Mouse (Mus musculus) monocyte, adult 59 days (primary cell): Measurements from ENCODE around the gene Utp20. TPM values are rescaled to one million over a fixed set of nuclear protein-coding genes. Genes with fewer than 3 reads are reported as not detected.

Source experiments
- total RNA-seq, 2 experiments: library from RNA; stranded (reverse); gene quantifications; one replicate each; pipeline ENCODE4 v1.2.4; 2023

The Utp20 gene
- 10 to 100 TPM; 17.3 to 24.5 TPM for total RNA-seq

DNA sequence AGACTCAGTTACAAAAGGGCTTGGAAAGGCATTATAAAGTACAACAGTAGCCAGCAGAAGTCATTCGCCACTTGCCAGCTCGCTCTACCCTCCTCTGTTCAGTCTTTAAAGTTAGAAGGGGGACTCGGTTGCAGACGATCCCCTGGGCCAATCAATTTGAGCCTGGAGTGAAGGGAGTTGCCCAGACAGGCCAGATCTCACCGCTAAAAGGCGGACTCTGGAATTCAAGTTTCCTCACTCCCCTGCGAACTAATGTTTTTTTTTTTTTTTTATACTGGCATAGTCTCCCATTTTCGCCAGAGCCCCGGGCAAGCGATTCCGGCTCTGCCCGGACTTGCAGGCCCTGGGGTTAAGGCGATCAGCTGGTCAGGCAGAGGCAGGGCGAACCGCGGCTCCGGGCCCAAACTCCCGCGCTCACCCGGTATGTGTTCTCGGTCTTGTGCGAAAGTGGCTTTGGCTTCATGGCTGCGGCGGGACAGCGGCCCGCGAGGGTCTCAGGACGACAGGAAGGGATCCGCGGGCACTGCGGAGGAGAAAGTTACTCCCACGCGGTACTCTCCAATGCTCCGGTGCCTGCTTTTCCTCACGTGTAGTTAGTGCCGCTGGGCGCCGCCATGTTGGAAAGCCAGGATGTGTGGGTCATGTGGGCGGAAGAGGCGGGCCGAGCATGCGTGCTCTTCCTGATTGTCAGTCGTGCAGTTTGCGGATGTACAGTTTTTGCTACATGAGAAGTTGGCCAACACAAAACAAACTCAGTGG, at the start of gene Utp20:
TSS of gene Utp20 (minus strand) at position 617 of the 759 bp plus-strand sequence.

DNA sequence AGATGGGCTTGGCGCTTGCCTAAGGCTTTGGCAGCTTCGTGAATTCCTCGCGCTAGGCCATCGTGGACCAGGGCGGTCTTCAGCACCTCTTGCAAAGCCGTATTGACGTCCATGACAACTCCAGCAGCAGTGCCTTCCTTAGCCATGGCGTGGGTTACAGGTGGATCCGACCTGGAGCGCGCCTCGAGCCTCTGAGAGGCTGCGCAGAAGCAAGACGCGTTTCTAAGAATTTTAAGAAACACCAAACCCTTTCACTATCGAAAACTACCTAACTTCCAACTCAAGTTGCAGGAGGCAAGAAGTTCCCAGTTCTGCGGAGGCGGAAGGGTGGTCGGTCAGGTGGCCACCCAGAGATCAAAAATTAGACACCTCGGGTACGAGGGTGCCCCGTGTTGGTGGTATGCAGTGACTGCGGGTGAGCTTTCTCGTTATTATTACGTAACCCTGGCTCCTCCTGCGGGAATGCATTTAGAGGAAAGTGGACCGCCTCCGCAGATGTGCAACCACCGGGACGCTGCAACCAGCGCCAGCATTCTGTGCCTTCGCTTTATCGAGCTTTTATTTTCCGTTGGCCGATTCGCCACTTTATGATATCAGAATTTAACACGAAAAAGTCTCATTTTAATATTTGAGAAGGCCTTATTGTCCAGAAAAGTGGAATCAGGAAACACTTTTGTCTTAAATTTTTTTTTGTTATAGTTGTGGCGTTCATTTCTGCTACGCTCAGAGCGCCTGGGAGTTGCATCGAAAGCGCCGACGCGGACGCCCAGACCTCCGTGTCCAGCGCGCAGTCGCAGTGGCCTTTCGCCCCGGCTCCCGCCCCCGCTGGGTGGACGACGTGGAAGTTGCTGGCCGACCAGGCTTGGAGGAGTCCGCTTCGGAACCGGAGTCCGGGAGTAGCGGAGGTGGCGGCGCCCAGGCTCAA, 95.8 kb downstream of the Utp20 start, which contains the start of gene Arl1:
TSS of gene Arl1 (plus strand) at position 288 of the 925 bp plus-strand sequence.

Other genes with a start within 250 kb of the Utp20 start
- 1 to 10 TPM; 1.6 to 3.6 TPM for gene Mybpc1, start 221.7 kb downstream of the Utp20 start, total RNA-seq
- gene Spic, start 141.8 kb downstream of the Utp20 start, total RNA-seq = 100 to 1,000 TPM; 204 to 210 TPM
- gene Arl1, start 95.9 kb downstream of the Utp20 start, total RNA-seq = 10 to 100 TPM; 64.6 to 65.0 TPM
- gene Slc5a8, start 59.2 kb upstream of the Utp20 start, total RNA-seq = not detected